Mouse (Mus musculus): ENCODE data around the gene Doxl2.

- TF ChIP-seq POLR2A (IDR thresholded peaks at IDR 0.05; ENCODE audit: insufficient read depth, low read depth, low read length) (no peak), CTCF (IDR thresholded peaks at IDR 0.05; ENCODE audit: insufficient read depth, low read depth, low read length) (no peak)
These were observed 24.0 kb downstream of the Doxl2 start for GRCm38 (mm10) chr6:48998796-48999195.

All from olfactory bulb, adult 2 months (tissue).